Mouse (Mus musculus) erythroblast, embryonic 14.5 days (primary cell): ENCODE results near the gene Tcp10a.
"Not testable (repeated sequence)": the region's sequence is repeated elsewhere in the genome, so short reads cannot be mapped to it uniquely, and the experiment has no call there.

Experiments
- GATA1 ChIP-seq: IDR thresholded peaks from 2 replicates; pipeline ENCODE4 v1.6.1; 2012; ENCODE audit warnings: low read length, inconsistent platforms, mixed read lengths
- TAL1 ChIP-seq: IDR thresholded peaks from 3 replicates; pipeline ENCODE4 v1.6.1; 2012; ENCODE audit warnings: low read length, inconsistent platforms, mixed read lengths

- not testable (repeated sequence) for TF ChIP-seq TAL1, GATA1
Measured at GRCm38 (mm10) chr17:7352596-7352995, 28.1 kb downstream of the Tcp10a start, which contains the start of gene Ttll2.
